Mouse (Mus musculus) MEL (cell line): Measurements from ENCODE around the gene 2310022A10Rik.

Experiments used
- CTCF ChIP-seq, 3 experiments: IDR thresholded peaks in 2 of 3; conservative IDR thresholded peaks in 1 of 3; 2 replicates each; pipeline ENCODE4 v1.5.1; 2011 to 2012; ENCODE audit warnings: low read length in 3 of 3, low read depth in 2 of 3, mild to moderate bottlenecking in 2 of 3, improper control_type of control experiment in 1 of 3, inconsistent platforms in 1 of 3, mixed read lengths in 1 of 3, moderate library complexity in 1 of 3; ENCODE audit not compliant: control insufficient read depth in 1 of 3, insufficient read depth in 1 of 3, poor library complexity in 1 of 3, severe bottlenecking in 1 of 3
- EP300 ChIP-seq, 2 experiments: IDR thresholded peaks; 2 replicates each; pipeline ENCODE4 v1.6.1; 2011; ENCODE audit warnings: improper control_type of control experiment in 2 of 2, low read length in 2 of 2, low read depth in 1 of 2, mild to moderate bottlenecking in 1 of 2
- HCFC1 ChIP-seq: IDR thresholded peaks from 2 replicates; pipeline ENCODE4 v1.6.1; 2012; ENCODE audit warnings: low read depth, mild to moderate bottlenecking, inconsistent platforms, low read length, improper control_type of control experiment, moderate library complexity
- KAT2A ChIP-seq: conservative IDR thresholded peaks from 2 replicates; pipeline ENCODE4 v1.6.1; 2012; ENCODE audit warnings: low read depth, low read length, improper control_type of control experiment, inconsistent platforms
- USF1 ChIP-seq: IDR thresholded peaks from 2 replicates; pipeline ENCODE4 v1.6.1; 2014; ENCODE audit warnings: low read depth, mild to moderate bottlenecking, inconsistent platforms, low read length, improper control_type of control experiment, moderate library complexity
- ZNF384 ChIP-seq: IDR thresholded peaks from 2 replicates; pipeline ENCODE4 v1.6.1; 2012; ENCODE audit warnings: low read depth, mild to moderate bottlenecking, inconsistent platforms, low read length, improper control_type of control experiment

- no peak for TF ChIP-seq KAT2A
- no peak for TF ChIP-seq CTCF (IDR thresholded peaks at IDR 0.05 in 2 of 3, conservative IDR thresholded peaks at IDR 0.05 in 1 of 3; ENCODE audit: control insufficient read depth in 1 of 3, insufficient read depth in 1 of 3, low read depth in 2 of 3, low read length in 3 of 3, poor library complexity in 1 of 3, severe bottlenecking in 1 of 3)
- TF ChIP-seq ZNF384, result no peak
- TF ChIP-seq EP300 (IDR thresholded peaks at IDR 0.05; ENCODE audit: low read depth in 1 of 2, low read length in 2 of 2), result no peak
- no peak for TF ChIP-seq USF1
- TF ChIP-seq HCFC1, result no peak
Measured at GRCm38 (mm10) chr7:27572133-27572532, 19.1 kb downstream of the 2310022A10Rik start.
